Mouse (Mus musculus) telencephalon, adult 2 months (tissue): Measurements from ENCODE around the gene Rnf227.

Source experiments
- DNase-seq: peaks from one replicate; pipeline ENCODE4 v3.0.0-alpha.2; 2011; ENCODE audit warnings: low read depth, low spot score

Gene Rnf227

DNA sequence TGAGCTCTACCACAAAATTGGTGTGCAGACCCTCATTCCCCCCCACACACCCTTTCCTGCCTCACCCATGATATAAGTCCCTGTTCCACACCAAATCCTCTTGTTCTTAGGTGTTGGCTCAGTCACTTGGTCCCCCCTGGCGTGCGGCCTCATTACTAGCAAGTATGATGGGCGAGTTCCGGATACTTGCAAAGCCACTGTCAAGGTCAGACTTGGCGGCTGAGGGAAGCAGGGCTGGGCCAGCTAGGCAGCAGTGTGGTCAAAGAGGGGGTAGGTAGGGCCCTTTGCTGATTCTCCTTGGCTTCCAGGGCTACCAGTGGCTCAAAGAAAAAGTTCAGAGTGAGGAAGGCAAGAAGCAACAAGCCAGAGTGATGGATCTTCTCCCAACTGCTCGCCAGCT lies 9.1 kb upstream of the Rnf227 start:
- DNase-seq: no peak

DNA sequence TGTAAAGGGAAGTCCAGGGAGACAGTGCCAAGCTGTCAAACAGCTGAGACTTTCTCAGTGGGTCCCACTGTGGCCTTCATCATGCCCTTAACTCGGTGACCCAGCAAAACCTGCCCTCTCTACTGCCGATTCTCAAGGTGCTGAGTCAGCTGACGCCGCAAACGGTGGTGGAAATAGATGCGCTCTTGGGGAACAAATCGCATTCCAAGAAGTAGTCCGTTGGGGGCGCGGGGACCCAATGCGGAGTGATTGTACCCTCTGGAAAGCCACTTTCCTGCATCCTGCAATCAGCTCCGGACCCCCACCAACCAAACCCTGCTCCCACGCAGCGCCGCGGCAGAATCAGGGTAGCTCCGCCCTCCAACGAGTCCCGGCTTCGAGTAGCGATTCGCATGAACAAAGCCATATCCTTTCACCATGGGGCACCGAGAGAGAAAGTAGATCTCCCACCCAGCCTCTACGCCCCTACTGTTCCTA lies 8.3 kb upstream of the Rnf227 start:
- DNase-seq: peak; percentile 73

DNA sequence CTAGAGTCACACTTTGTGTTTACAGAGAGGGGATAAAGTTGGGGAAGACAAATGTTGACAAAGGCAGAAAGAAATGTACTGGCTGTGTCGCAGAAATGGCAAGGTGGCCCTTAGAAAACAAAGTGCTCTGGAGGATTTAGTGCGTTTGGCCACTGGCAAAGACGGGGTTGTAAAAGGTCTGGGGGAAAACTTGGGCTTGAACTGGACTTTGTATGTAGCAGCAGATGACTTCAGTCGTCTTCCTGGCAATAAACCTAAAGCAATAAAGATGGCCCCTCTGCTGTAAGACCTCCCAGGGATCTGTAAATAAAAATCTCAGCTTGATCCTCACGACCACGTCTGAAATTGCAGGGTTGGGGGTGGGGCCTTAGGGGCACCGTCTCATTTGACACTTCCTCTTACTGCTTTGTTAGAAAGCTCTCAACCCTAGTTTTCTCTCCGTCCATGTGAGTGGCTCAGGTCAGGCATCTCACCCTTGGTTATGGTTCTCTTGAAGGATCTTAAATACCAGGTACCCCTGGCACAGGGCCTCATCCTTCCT lies 7.5 kb upstream of the Rnf227 start:
- no peak for DNase-seq

DNA sequence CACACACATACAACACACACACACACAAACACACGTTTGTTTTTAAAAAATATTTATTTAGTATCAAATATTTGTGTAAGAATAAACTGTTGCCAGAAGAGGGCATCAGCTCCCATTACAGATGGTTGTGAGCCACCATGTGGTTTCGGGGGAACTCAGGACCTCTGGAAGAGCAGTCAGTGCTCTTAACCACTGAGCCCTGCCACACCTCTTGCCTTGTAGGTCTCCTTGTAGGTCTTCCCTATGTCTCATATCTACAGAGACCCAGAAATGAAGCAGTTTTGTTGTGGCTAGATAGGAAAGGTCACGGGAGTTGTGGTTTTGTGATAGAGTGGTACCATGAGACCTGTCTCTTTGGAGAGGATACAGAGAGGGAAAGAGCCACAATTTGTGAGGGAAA lies 6.3 kb upstream of the Rnf227 start:
- DNase-seq: no peak

DNA sequence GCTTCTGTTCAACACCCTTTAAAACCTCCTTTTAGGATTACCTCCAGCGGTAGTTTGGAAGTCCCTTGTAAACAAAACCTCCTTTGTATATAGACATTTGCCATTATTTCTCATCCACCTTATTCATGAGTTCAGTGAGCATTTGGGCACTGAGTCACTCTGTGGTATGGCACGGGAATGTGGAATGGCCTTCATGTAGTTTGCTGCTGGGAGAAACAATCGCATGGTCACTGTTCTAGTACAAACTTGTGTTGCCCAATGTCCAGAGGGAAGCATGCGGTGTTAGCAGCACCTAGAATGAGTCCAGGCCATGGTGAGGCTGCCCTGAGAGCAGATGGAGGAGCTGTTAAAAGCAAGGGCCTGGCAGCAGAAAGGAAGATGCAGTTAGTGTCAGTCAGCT lies 5.5 kb upstream of the Rnf227 start:
- no peak for DNase-seq

DNA sequence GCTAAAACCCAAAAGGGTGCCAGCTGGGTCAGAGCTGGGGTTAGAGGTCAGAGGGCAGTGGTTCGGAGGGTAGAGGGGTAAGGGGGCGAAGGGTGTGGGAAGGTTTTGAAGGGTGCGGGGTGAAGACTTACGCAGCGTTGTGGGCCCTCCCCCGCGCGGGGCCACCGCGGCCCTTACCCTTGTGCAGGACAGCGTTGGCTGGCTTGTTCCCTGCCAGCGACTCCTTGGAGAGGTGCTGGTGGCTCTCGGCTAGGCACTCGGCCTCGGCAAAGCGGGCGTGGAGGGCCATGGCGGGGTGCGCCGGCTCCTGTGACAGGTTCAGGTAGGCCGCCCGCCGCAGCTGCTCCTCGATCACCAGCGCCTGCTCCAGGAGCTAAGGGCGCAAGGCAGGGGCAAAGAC lies 6.2 kb downstream of the Rnf227 start:
- no peak for DNase-seq

DNA sequence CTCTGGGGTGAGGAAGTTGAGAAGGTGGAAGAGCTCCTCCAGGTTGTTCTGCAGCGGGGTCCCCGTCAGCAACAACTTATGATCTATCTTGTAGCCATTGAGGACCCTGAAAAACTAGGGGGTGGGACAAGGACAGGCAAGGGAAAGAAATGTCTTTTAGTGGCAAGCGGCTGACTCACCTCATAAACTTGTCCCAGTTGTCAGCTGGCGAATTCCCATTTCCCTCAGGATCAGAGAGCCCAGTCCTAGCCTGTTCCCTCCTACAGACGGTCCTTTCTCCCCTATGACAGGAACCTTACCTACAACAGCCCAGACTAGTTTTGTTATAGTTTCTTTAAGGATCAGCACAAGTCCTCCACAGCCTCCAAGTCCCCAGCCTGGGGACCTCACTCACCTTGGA lies 16.3 kb downstream of the Rnf227 start:
- DNase-seq: no peak

DNA sequence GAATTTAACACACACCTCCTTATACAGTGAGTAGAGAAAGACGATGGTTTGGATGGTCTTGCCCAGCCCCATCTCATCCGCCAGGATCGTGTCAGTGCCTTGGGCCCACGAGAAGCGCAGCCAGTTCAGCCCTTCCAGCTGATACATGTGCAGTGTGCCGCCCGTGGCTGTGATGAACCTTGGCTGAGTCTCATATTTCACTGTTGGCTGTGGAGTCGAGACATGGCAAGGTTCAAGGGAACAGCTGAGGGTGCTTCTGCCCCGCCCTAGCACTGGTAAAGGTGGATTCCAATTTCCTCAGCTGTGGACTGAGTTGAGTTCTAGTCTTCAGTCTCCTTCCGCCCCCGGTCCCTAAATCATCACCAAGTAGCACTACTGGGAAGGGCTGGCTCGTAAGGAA lies 17.4 kb downstream of the Rnf227 start:
- DNase-seq: no peak

DNA sequence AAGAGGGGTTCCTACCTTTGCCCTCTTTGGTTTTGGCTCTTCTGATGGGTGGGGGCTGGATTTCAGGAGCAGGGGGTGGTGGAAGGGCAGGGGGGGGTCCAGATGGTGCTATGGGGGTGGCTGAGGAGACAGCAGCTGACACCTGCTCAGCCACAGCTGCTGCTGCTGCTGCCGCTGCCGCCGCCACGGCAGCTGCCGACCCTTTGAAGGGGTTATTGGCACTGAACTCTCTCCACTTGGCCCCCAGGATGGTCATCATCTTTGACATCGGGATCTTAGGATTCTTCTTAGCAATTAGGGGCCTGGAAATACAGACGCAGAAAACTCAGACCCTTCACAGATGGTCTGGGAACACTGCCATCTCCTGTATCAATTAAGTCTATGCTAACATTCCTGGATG lies 21.8 kb downstream of the Rnf227 start:
- DNase-seq: no peak

DNA sequence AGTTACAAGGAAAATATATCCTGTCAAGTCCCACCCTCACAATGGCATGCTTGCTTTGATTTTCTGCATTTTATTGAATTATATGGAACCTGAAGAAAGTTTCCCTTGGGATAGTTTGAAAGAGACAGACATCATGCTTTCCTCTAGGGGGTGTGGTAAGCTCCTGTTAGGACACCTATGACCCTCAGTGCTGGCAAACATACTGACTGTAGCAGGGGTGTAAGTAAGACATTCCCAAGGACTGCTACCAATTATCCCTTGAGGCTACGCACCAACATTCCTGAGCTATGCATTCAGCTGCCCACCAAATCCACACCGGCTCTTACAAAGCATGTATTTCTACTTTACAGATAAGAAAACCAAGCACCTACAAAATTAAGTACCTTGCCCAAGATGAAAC lies 22.2 kb downstream of the Rnf227 start:
- no peak for DNase-seq

DNA sequence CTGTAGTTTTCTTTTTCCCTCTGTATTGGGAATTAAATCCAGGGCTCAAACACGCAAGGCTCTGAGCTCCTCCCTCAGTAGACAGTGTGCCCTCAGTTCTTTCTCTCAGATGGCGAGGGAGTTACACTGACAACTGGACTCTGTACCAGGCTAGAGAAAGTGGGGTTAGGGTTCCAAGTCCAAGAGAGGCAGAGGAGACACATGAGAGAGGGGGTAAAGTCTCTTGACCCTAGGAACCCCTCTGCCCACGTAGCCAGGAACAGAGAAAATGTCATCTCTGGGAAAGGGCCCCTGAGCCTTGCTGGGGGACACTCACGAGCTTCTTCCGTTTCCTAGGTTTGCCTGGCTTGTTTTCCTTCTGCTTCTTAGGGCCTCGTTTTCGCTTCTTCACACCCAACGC lies 24.1 kb downstream of the Rnf227 start:
- no peak for DNase-seq

DNA sequence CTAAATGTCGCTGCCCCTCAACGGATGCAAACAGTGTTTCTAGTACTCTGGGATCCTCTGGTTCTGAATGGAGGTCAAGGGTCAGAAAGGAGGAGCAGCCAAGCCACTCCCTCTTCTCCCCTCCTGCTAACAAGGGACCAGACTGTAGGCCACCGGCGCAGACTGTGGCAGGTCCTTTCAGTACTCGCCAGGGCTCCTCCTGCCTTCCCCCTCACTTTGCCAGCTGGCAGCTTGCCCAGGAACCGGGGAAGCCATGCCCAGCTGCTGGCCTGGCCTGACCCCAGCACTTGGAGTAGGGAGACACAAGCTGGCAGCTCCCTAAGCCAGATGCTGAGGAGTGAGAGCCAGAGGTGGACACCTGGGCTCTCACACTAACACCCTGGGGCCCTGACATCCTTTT lies 24.6 kb downstream of the Rnf227 start:
- DNase-seq: peak; percentile 67

DNA sequence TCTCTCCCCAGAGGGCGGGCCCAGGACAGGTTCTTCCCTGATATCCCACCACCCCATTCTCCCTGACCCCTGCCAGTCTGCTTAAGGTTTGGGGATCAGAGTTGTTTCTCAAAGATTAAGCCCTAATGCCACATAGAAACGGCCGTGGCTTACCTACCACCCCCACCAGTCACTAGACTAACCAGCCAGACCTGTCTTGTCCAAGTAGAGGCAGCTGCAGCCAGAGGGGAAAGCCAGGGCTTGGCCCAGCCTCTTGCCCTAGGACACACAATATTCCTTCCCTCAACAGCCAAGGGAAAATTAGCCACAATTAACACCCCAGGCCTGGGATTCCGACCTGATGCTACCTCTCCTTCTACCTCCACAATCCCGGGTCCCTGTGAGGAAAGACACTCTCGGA lies 25.5 kb downstream of the Rnf227 start:
- DNase-seq: no peak

DNA sequence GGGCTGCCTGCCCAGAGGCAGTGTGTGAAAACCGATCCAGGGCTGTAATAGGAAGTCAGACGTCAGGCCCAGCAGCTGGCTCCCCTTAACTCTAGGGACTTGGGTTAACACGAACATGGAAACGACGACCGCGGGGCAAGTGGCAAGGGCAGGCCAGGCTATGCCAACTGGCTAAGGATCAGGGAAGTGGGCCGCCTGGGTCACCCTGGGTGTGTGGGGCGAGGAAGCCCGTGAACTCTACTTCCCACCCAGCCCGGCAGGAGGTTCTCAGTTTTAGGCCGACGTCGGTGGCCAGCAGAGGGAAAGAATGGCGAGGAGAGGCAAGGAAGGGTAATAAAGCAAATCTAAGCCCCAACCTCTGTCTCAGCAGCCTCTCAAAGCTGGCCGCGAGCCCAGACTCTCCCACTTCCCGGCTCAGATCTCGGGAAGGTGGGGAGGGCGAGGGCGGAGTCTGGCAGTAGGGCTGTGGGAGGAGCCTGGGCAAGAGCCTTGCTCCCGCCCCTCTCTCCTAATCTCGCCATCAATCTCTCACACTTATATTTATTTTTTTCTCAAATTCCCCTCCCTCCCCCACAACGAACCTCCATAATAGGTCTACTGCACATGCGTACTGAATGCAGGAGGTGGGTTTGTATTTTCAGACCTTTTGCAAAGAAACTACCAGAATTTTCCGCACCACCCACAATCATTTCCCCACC lies 26.0 kb downstream of the Rnf227 start:
- peak; percentile 95 for DNase-seq

DNA sequence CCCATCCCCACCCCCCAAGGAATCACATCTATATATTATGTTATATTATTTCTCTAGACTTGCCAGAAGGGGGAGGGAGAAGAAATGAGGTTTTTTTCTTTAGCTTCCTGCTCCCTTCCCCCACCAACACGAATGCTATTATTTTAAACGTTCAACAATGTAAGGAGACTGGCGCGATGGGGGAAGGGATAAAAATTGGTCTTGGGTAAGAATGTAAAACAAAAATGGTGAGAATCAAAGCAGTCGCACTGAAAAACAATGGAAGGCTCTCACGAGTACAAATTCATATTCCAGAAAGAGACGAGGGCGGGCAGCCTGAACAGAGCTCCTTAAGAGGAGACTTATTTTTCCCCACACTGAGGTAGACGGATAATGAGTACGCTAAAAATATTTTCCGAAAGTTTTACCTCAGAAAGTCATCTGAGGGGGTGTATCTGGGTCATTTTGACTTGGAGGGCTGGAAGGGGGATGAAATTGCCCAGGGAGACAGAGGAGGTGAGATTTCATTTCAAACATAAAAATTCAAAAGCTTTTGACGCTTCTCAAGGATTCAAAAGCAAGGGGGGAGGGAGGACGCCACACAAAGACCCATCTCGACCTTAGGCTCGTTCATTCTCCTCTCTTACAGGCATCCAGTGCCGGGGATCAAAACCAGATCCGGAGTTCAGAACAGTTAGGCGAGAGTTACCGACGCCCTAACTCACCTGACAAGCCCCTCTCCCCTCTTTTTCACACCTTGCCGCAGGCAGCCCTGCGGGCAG lies 26.8 kb downstream of the Rnf227 start:
- DNase-seq: peak; percentile 65

DNA sequence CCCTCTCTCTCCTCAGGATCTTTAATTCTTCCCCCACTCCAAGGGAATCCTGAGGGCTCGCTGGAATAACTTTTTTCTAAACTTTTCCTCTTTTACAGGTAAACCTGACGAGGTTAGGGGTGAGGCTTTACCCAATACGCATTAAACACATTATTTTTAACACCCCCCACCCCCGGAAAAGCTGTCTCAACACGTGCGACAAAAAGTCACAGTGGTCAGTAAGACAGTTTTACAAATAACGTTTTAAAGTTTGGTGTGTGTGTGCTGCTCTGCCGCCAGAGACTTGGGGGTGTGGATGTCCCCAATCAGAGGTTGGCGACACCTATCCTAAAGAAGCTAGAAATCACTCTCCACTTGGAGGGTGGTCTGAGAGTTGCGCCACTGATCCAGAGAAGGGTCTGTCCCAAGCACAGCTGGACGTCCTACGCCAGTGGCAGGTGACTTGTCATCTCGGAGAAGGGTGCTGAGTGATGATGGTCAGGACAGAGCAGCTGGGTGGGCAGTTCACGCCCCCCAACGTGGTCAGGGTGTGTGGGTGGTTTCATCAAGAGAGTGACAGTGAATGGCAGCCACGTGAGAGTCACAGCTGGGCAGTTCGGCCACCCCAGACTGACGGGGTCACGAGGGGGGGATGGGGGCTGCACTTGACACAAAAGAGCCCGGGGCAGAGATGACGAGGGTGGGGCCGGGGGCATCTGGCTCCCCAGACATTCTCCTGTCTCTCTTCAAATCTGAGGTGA lies 27.5 kb downstream of the Rnf227 start:
- no peak for DNase-seq

DNA sequence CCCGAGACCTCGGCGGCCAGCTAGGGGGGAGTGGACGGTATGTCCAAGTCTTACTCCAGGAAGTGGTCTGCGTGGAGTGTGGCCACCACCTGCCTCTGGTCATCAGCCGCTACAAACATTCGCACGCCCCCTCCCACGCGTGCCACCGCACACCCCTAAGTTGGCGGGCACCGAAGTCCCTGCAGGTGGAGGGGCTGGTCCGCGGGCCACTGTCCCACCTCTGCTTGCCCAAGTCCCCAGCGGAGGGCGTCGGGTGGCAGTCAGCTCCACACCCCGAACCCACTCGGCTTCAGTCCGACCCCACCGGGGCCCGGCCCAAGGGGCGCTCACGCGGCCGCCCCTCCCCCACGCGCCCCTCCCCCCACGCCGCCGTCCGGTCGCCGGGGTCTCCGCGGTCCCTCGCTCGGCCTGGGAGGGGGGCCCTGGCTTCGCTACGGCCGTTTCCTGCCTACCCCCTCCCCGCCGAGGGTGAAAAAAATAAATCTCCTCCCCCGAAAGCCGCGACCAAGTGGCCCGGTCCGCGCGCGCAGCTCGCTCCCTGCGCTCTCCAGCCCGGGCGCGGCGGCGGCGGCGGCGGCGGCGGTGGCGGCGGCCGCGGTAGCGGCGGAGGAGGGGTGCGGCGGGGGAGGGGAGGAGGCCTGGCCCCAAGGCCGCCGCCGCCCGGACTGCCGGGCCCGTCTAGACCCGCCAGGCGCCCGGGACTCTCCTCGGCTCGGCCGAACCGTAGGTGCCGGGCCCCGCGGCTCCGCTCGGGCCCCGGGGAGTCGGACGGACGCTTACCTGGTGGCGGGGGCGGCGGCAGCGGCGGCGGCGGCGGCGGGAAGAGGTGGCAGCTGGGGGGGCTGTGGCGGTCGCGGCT lies 28.3 kb downstream of the Rnf227 start:
- DNase-seq: no peak

DNA sequence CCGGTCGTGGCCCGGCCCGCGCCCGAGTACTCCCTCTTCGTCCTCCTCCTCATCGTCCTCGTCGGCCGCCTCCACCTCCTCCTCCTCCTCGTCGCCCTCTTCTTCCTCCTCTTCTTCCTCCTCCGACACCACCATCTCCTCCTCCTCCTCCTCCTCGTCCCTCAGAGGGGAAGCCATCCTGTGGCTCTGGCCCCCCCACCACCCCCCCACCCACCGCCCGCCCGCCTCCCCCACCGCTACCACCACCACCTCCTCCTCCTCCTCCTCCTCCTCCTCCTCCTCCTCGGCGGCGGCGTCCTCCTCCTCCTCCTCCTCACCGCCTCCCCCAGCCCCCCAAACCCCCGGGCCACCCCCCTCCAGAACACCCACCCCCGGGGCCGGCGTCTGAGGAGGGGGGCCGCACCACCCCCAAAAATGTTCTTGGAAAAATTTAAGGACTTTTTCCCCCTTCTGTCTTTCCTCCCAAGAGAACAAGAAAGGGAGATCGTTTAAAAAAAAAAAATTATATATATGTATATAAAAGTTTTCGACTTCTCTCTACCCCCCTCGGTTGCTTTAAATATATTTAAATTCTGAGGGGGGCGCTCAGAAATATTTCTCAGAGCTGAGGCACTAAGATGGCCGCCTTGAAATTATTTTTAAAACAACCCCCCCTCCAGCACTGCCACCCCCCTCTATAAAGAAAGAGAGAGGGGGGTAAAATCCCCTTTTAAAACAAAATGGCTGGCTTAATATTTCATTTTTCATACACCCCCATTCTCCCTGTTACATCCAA lies 29.1 kb downstream of the Rnf227 start, which contains the start of gene Chd3:
Gene Chd3, minus strand, starts transcription at position 192 of the 775 bp plus-strand sequence.
- DNase-seq: no peak

DNA sequence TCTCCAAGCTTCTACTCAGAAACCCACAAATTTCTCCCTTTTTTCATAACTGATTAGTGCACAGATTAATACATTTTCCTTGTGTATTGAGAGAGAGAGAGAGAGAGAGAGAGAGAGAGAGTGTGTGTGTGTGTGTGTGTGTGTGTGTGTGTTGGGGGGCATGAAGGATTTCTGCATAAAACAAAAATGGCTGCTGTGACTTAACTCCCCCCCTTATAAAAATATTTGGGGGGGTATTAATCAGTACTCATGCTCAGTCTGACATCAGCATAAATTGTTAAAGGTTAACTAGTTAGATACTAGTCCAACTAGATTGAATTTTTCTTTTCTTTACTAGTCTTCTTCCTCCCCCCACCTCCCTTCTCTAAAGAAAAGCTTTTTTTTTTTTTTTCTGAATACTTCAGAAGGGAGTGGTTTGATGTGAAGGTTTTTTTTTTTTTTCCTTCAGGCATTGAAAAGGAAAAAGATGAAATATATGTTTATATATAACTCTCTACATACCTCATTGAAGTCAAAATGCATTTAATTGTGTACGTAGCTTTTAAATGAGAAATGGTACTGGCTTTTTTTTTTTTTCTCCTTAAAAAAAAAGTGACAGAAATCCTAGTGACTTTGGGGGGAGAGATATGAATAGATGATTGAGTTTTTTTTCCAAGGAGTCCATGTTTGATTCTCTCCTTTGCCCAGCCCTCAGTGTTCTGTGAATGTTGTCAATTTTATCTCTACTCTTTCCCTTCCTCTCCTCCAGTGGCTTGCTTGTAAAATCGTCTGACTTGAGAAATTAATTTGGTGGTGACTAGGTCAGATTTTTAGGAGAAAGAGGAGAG lies 29.9 kb downstream of the Rnf227 start:
- DNase-seq: no peak

DNA sequence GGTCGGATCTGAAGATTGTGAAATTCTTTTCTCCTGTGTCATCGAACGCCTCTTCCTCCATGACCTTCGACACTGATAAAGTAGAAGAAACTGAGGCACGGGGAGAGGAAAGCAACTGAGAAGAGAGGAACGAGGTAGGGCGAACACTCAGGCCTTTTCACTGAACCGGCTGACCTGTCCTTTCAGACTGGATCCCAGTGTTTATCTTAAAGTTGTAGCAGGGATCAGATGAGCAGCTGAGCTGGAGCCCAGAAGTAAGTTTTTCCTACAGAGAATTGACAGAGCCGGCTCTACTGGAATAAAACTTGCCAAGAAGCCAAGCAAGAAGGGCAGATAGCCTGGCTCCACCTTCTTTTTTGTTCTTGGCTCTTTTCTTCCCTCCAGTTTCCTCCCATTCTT lies 30.6 kb downstream of the Rnf227 start:
- no peak for DNase-seq
